Mouse (Mus musculus): Measurements from ENCODE around the gene Cd96.

Cd96 gene

GRCm38 (mm10) chr16:45990901-45991676, 129.0 kb downstream of the Cd96 start:
- no peak for DNase-seq (ENCODE audit: extremely low spot score, low read depth, low spot score)

GRCm38 (mm10) chr16:45986236-45986635, 133.8 kb downstream of the Cd96 start:
- no peak for DNase-seq (ENCODE audit: extremely low spot score, low read depth, low spot score)
